Mouse (Mus musculus) central nervous system, embryonic 18 days (tissue): ENCODE measurements around the gene Maoa. TPM values are rescaled to one million over a fixed set of nuclear protein-coding genes. Genes with fewer than 3 reads are reported as not detected.

Experiments
- polyA plus RNA-seq: library from polyadenylated mRNA; depleted of rRNA; stranded (reverse); fragments of >200 nt; gene quantifications from 2 replicates; pipeline ENCODE4 v1.2.3, GENCODE M21; 2012; rRNA removed

Gene Maoa
- 23.6 and 26.6 TPM in 2 replicates for polyA plus RNA-seq

DNA sequence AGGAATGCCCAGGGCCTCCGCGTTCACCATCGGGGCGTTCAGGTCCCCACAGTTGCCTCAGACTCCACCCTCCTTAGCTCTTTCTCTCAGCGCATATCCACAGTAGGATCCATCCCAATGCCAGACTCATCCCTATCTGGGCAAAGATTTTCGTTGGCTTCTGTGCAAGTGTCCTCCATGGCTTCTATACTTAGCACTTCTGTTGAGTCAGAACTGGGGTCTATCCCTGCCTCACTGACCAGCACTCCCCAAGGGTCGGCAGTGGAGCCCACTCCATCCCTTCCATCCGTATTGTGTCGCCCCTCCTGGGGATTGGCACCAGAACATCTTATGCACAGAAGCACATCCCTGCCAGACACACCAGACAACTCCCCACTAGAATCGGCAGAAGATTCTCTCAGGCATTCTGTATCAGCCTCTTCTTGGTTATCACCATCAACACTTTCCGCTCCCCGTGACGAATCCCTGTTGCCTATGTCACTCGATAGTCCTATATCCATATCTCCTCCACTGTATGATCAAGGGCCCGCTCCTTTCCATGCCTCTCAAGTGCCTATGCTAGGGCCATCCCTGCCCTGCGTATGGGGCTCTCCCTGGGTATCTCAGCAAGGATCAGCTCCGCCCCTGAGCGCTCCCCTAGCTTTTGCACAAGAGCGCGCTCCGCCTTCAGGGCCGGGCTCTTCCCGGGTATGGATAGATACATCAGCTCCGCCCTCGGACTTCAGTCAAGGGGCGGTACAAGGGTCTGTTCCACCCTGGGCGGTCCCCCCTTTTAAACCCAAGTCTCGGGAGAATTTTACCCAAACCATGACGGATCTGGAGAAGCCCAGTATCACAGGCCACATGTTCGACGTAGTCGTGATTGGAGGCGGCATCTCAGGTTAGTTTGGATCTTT is at the start of gene Maoa:
Gene Maoa (plus strand): TSS at position 665 of the 896 bp plus-strand sequence.

Other genes starting within 250 kb of the Maoa start
- not detected in 2 replicates for gene Cypt1, start 96.8 kb upstream of the Maoa start, polyA plus RNA-seq
- gene Maob, start 197.7 kb downstream of the Maoa start, polyA plus RNA-seq, result 3.7 and 4.0 TPM in 2 replicates